Mouse (Mus musculus) E14TG2a.4 (cell line): ENCODE measurements at regions not wholly inside any gene's neighbourhood (a gene's known extent, or its start where the extent isn't known, plus 50 kb on each side); places are given as distances from the start of the nearest gene placed in this dataset.

Experiments used
- H3K27me3 ChIP-seq: 2 replicates; pipeline ENCODE4 v1.6.1; 2014; ENCODE audit warnings: low read length, control low read depth; ENCODE audit not compliant: insufficient read depth
- H3K36me3 ChIP-seq: 2 replicates; pipeline ENCODE4 v1.6.1; 2014; ENCODE audit warnings: low read length, control low read depth; ENCODE audit not compliant: insufficient read depth
- H3K4me1 ChIP-seq: replicated peaks from 2 replicates; pipeline ENCODE4 v1.6.1; 2014; ENCODE audit warnings: low read depth, low read length, control low read depth
- H3K4me3 ChIP-seq: replicated peaks from 2 replicates; pipeline ENCODE4 v1.5.1; 2014; ENCODE audit warnings: mild to moderate bottlenecking, low read length
- H3K9me3 ChIP-seq: 2 replicates; pipeline ENCODE4 v1.6.1; 2014; ENCODE audit warnings: low read length, control low read depth
- CTCF ChIP-seq: conservative IDR thresholded peaks from 2 replicates; pipeline ENCODE4 v1.5.1; 2014; ENCODE audit warnings: low read length
- NANOG ChIP-seq: IDR thresholded peaks from 2 replicates; pipeline ENCODE4 v1.6.1; 2014; ENCODE audit warnings: borderline replicate concordance, low read length, mixed read lengths
- POU5F1 ChIP-seq: IDR thresholded peaks from 2 replicates; pipeline ENCODE4 v1.6.1; 2014; ENCODE audit warnings: low read length, borderline replicate concordance

DNA sequence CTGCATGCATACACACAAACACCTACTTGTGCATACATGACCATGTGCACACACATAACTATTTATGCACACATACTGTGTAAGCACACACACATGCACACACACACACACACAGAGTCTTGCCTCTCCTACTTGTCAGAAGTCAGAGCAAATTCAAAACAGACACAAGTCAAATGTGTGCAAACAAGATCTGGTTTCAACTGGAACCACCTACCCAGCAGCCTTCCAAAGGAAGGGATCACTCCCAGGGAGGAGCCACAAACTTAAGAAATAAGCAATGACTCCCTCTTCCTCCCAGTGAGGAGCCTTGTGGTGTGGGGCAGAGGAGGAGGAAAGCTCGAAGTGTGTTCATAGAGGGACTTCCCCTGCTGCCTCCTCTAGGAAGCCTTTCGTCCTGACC lies 153.8 kb downstream of the Bmp7 start:
- H3K9me3 ChIP-seq = peaks cover 9% of the 10 kb centered on the region
- peaks cover 28% of the 10 kb centered on the region for H3K4me1 ChIP-seq
- H3K36me3 ChIP-seq = no peaks in the 10 kb centered on the region
- TF ChIP-seq POU5F1 (no peak), NANOG (no peak), CTCF (no peak)
- peaks cover 74% of the 10 kb centered on the region for H3K27me3 ChIP-seq
- H3K4me3 ChIP-seq = no peak overlapping the region

DNA sequence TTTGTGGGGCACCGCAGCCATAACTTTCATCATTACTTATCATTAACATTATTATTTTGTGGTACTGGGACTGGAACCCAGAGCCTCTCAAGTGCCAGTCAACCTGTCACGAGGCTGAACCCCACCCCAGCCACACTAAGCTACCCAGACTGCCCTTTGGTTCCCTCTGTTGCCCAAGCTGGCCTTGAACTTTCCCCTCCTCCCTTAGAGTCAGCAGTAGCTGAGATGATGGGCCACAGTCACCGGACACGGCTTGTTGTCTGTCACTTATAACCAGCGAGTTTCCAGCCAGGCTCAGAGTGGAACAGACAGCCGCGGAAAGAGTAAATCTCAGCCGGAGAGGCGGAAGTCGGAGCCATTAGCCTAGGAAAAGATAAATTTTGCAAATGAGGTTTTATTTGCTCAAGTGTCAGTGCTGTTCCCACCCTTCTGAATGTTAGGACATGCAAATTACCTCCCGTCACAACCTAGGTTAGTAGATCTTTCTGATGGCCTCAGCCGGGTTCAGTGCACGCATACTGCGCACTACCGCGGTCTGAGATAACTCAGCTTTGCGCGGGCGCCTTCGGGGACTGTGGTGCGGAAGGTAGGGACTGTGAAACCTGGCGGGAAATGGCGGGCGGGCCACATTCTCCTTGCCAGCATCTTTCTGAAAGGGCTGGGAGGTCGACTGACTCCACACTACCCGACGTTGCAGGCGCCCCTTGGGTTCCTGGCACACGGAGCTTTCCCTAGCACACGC lies 152.7 kb downstream of the Bmp7 start:
- Histone ChIP-seq H3K27me3 (peaks cover 78% of the 10 kb centered on the region), H3K9me3 (peaks cover 9% of the 10 kb centered on the region), H3K4me3 (peak overlapping the region; percentile 29; the same call in 1 of the 2 replicates), H3K36me3 (no peaks in the 10 kb centered on the region), H3K4me1 (peaks cover 28% of the 10 kb centered on the region)
- TF ChIP-seq POU5F1 (no peak), CTCF (no peak), NANOG (no peak)

DNA sequence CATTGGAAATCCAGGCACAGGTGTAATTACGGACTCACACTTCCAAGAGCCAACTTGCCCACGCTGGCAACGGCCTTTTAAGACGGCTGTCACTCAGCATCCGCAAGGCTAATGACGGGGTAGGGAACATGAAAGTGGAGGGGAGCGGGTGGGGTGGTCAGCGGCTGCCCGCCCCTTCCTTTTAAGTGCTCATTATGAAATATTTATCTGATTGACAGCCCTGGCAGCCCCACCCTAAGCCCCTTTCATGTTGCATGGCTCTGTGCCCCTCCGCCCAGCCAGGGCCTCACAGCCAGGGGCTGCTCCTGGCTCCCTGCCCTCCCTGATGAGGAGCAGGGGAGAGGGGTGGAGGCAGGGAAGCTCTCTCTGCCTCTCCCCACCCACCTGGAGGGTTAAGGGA lies 150.9 kb downstream of the Bmp7 start:
- peaks cover 82% of the 10 kb centered on the region for H3K27me3 ChIP-seq
- peaks cover 36% of the 10 kb centered on the region for H3K4me1 ChIP-seq
- TF ChIP-seq NANOG (no peak), CTCF (no peak), POU5F1 (no peak)
- no peaks in the 10 kb centered on the region for H3K36me3 ChIP-seq
- H3K4me3 ChIP-seq = peak overlapping the region; percentile 52
- H3K9me3 ChIP-seq = no peaks in the 10 kb centered on the region

DNA sequence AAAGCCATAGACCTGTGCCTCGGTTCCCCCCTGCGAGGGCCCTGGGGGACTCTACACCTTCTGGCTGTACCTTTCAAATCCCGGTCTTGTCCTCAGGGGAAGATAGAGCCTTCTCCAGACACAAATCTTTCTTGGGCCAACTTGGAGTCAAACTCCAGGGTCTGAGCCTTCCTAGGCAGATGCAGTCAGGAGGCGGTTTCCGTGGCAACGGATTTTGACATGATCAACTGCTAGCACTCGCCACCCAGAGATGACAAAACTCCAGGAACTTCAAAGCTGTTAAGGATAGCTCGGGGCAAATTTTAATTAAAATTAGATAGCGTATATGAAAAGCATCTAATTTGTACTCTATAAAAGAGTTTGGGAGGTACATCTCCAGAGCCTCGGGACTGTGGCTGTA lies 147.6 kb downstream of the Bmp7 start:
- Histone ChIP-seq H3K36me3 (no peaks in the 10 kb centered on the region), H3K4me3 (no peak overlapping the region), H3K9me3 (no peaks in the 10 kb centered on the region), H3K27me3 (peaks cover 64% of the 10 kb centered on the region), H3K4me1 (peaks cover 49% of the 10 kb centered on the region)
- TF ChIP-seq POU5F1 (no peak), CTCF (no peak), NANOG (no peak)

DNA sequence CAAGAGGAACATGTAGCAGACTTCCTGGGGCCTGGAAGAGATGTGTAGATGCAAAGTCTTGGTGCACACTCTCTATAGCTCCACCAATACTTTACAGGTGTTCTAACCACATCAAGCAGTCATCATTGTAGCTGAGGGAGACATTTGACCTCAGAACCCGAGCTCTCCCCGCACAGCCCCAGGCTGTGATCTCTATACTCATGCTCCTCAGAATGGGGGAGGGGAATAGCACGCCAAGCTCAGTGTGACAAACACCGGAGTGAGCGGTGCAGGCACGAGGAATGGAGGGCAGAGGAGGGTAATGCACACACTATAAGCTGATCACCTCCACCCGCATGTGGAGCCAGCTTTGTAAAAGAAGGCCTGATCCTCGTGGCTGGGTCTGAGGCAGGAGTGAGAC lies 146.1 kb downstream of the Bmp7 start:
- no peaks in the 10 kb centered on the region for H3K9me3 ChIP-seq
- no peaks in the 10 kb centered on the region for H3K36me3 ChIP-seq
- no peak overlapping the region for H3K4me3 ChIP-seq
- H3K27me3 ChIP-seq = peaks cover 52% of the 10 kb centered on the region
- peaks cover 42% of the 10 kb centered on the region for H3K4me1 ChIP-seq
- no peak for TF ChIP-seq POU5F1
- no peak for TF ChIP-seq CTCF
- TF ChIP-seq NANOG = no peak

DNA sequence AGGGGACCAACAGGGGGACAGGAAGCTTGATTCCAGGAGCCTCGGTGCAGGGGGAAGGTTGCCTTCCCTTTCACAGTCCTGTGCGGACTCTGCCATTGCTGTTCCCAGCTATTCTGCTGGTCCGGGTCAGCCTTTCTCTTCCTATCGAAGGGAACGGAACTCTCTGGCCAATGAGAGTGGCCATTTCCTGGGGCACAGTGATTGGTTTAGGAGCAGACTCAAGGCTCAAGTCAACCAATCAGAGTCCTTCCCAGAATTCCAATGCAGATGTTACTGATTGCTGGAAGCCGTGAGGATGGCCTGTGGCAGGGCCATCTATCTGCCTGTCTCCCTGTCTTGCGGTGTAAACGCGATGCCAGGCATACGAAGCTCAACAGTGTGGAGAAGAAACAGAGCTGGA lies 145.3 kb downstream of the Bmp7 start:
- H3K9me3 ChIP-seq = no peaks in the 10 kb centered on the region
- TF ChIP-seq POU5F1 = no peak
- no peak for TF ChIP-seq NANOG
- TF ChIP-seq CTCF = no peak
- peaks cover 34% of the 10 kb centered on the region for H3K4me1 ChIP-seq
- H3K27me3 ChIP-seq = peaks cover 46% of the 10 kb centered on the region
- no peaks in the 10 kb centered on the region for H3K36me3 ChIP-seq
- H3K4me3 ChIP-seq = no peak overlapping the region

DNA sequence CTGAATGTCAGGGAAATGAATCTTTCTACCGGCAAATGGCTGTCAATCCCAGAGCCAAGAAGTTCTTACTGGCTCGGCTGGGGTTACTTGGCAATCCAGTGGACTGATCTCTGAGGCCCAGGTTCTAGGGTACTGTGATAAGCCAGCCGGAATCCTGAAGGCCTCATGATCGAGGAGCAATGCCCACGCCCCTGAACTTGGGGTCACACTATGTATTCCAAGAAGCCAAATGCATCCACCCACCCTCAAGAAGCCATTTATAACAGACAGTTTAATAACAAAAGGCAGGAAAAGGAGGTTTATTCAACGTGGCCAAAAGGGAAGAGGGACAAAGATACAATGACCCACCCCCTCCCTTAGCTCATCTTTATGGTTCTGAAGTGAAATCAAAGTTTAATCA lies 144.0 kb downstream of the Bmp7 start:
- H3K4me3 ChIP-seq = no peak overlapping the region
- H3K9me3 ChIP-seq = no peaks in the 10 kb centered on the region
- H3K27me3 ChIP-seq = peaks cover 37% of the 10 kb centered on the region
- TF ChIP-seq POU5F1 (no peak), CTCF (no peak), NANOG (no peak)
- H3K36me3 ChIP-seq = no peaks in the 10 kb centered on the region
- H3K4me1 ChIP-seq = peaks cover 32% of the 10 kb centered on the region

DNA sequence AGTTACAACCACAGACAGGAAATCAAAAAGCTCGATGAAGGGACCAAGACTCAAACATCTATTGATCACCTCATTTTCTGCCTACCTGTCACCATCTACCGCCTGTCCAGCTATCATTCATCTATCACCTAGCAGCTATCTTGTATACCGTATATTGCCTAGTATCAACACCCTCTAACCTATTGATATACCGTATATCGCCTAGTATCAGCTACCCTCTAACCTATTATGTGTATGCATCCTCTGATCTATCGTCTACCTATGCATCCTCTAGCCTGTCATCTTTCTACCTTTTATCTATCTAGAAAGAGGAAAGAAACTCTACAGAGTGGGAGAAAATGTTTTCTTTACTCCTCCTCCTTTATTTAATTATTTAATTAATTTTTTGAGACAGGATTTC lies 143.2 kb downstream of the Bmp7 start:
- TF ChIP-seq NANOG = no peak
- TF ChIP-seq POU5F1 = no peak
- no peak for TF ChIP-seq CTCF
- H3K27me3 ChIP-seq = peaks cover 29% of the 10 kb centered on the region
- H3K9me3 ChIP-seq = no peaks in the 10 kb centered on the region
- H3K4me1 ChIP-seq = peaks cover 32% of the 10 kb centered on the region
- H3K36me3 ChIP-seq = no peaks in the 10 kb centered on the region
- no peak overlapping the region for H3K4me3 ChIP-seq

DNA sequence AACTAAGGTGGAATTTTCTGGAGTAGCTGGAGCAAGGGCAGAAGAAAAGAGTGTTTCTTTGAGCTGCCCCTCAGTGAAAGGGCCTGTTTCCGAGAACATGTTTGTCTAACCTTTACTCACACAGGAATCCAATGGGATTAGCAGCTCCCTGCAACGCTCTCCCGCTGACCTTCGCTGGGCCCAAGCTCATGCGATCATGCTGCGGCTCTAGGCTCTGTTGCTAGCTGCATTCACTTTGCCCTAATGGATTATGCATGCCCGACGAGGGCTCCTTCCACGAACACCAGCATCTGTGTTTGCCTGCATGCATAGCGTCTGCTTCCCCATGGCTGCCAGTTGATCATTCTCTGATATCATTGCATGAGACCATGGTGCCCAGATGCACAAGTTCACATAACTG lies 140.2 kb downstream of the Bmp7 start:
- Histone ChIP-seq H3K27me3 (0 out of 2 replicates have a peak, but pooled peaks cover 10% of the 10 kb centered on the region), H3K4me3 (no peak overlapping the region), H3K9me3 (peaks cover 12% of the 10 kb centered on the region), H3K4me1 (peaks cover 18% of the 10 kb centered on the region), H3K36me3 (no peaks in the 10 kb centered on the region)
- no peak for TF ChIP-seq POU5F1
- no peak for TF ChIP-seq NANOG
- no peak for TF ChIP-seq CTCF
